10 mouse cellular contexts compared by ENCODE assay signal in the genomic region with DNA sequence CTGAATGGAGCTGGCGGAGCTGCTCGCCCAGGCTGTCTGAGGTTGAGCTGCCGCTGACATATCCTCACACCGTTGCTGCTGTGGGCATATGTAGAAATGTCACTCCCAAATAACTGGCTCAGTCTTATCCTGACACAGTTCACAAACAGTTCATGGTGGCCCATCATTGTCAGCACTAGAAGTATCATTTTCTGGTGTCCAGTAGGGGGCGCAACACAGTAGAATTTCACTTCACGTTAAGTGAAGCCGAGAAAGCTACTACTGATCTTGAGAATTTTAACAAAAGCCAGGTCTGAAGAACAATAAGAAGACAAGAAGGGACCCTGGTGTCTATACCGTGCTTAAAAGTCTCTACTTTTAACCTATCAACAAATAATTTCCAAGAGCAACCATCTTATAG. TPM values are rescaled to one million over a fixed set of nuclear protein-coding genes. Genes with fewer than 3 reads are reported as not detected.
DNase-seq lines count a peak whose midpoint lies in the region; ATAC-seq and TF ChIP-seq lines count a peak whose summit lies in the region.
"Had no signal": no experiment of that assay in that cellular context is flagged by ENCODE, and none has a peak within 500 bp of the region (broad histone marks: within the 10 kb centered on the region; RNA-seq: fewer than 3 reads in every experiment).

No protein-coding gene starts in this region.

- no peaks in the 10 kb centered on the region for H3K9me3 ChIP-seq in intestine, postnatal 0 days (ENCODE audit: control insufficient read depth)
- no peaks in the 10 kb centered on the region for H3K9me3 ChIP-seq in intestine, embryonic 16.5 days (ENCODE audit: control insufficient read depth, low read length)
- H3K9me3 ChIP-seq: hindbrain, embryonic 13.5 days; midbrain, embryonic 12.5 days had no signal

- no peak for DNase-seq in cerebellum, adult 2 months
- DNase-seq in cerebellum, adult 8-10 months: no peak
- DNase-seq in right cerebral cortex, postnatal 14 days: peak; percentile 57
- DNase-seq in right cerebral cortex, postnatal 10 days (ENCODE audit: low spot score in 2 of 2): no peak
- peak; percentile 65 for DNase-seq in testis, postnatal 10 days (ENCODE audit: low spot score)
- no peak for DNase-seq in right cerebral cortex, adult 18-20 months

- TF ChIP-seq CTCF in cerebellum, adult 2 months (IDR thresholded peaks at IDR 0.05; ENCODE audit: borderline replicate concordance, insufficient read depth, low read depth, low read length): 0 out of 2 replicates have a peak, but pooled peaks have one; percentile 16
- peak; percentile 53 for TF ChIP-seq CTCF in intestine, postnatal 0 days (IDR thresholded peaks at IDR 0.05; ENCODE audit: low read depth)

- no peak overlapping the region for H3K4me2 ChIP-seq in intestine, postnatal 0 days (replicated peaks; ENCODE audit: low read depth)
- H3K4me2 ChIP-seq in intestine, embryonic 16.5 days (ENCODE audit: low read depth, low read length): no peak overlapping the region
- H3K4me2 ChIP-seq: hindbrain, embryonic 13.5 days; midbrain, embryonic 12.5 days had no signal

- H3K4me1 ChIP-seq in cerebellum, adult 2 months (ENCODE audit: control insufficient read depth, insufficient read depth, low read length): peaks cover 7% of the 10 kb centered on the region; the same call in 1 of the 2 replicates
- no peaks in the 10 kb centered on the region for H3K4me1 ChIP-seq in intestine, postnatal 0 days (replicated peaks; ENCODE audit: control insufficient read depth, insufficient read depth, low read length)
- no peaks in the 10 kb centered on the region for H3K4me1 ChIP-seq in intestine, embryonic 16.5 days (ENCODE audit: control insufficient read depth, insufficient read depth, low read length)
- H3K4me1 ChIP-seq: hindbrain, embryonic 13.5 days; midbrain, embryonic 12.5 days had no signal

- no peak overlapping the region for H3K27ac ChIP-seq in cerebellum, adult 2 months (ENCODE audit: insufficient read depth, low read length)
- no peak overlapping the region for H3K27ac ChIP-seq in intestine, postnatal 0 days (ENCODE audit: low read depth, low read length)
- H3K27ac ChIP-seq in intestine, embryonic 16.5 days (ENCODE audit: low read length): no peak overlapping the region
- H3K27ac ChIP-seq: hindbrain, embryonic 13.5 days; midbrain, embryonic 12.5 days had no signal

- ATAC-seq in intestine, postnatal 0 days: no peak
- ATAC-seq in intestine, embryonic 16.5 days: no peak

- H3K4me3 ChIP-seq in cerebellum, adult 2 months (replicated peaks; ENCODE audit: insufficient read depth, low read depth, low read length): no peak overlapping the region
- H3K4me3 ChIP-seq in intestine, postnatal 0 days (ENCODE audit: low read depth, low read length): no peak overlapping the region
- no peak overlapping the region for H3K4me3 ChIP-seq in intestine, embryonic 16.5 days (ENCODE audit: low read length)
- H3K4me3 ChIP-seq: hindbrain, embryonic 13.5 days; midbrain, embryonic 12.5 days had no signal

- no peaks in the 10 kb centered on the region for H3K27me3 ChIP-seq in cerebellum, adult 2 months (ENCODE audit: control insufficient read depth, insufficient read depth, low read length)
- H3K27me3 ChIP-seq in intestine, postnatal 0 days (replicated peaks; ENCODE audit: control insufficient read depth, insufficient read depth, low read length): no peaks in the 10 kb centered on the region
- no peaks in the 10 kb centered on the region for H3K27me3 ChIP-seq in intestine, embryonic 16.5 days (replicated peaks; ENCODE audit: control insufficient read depth, insufficient read depth, low read length)
- H3K27me3 ChIP-seq: hindbrain, embryonic 13.5 days; midbrain, embryonic 12.5 days had no signal

- H3K9ac ChIP-seq in intestine, postnatal 0 days (ENCODE audit: low read depth, low read length): no peak overlapping the region
- no peak overlapping the region for H3K9ac ChIP-seq in intestine, embryonic 16.5 days (ENCODE audit: low read depth, low read length)
- H3K9ac ChIP-seq: hindbrain, embryonic 13.5 days; midbrain, embryonic 12.5 days had no signal

- 96% methylated on average over 8 of the region's 8 CpGs for WGBS in cerebellum, adult 2 months
- WGBS in intestine, postnatal 0 days: 95% methylated on average over 8 of the region's 8 CpGs
- WGBS in intestine, embryonic 16.5 days: 95% methylated on average over 8 of the region's 8 CpGs

- no peak for TF ChIP-seq POLR2A in cerebellum, adult 2 months (IDR thresholded peaks at IDR 0.05; ENCODE audit: borderline replicate concordance, insufficient read depth, low read length)

- peaks cover 34% of the 10 kb centered on the region for H3K36me3 ChIP-seq in intestine, postnatal 0 days (ENCODE audit: control insufficient read depth, insufficient read depth)
- peaks cover 13% of the 10 kb centered on the region for H3K36me3 ChIP-seq in intestine, embryonic 16.5 days (ENCODE audit: control insufficient read depth, insufficient read depth, low read length)

RNA-seq across cellular contexts. Expression of gene Pkd2, which starts 13.1 kb away (rescaled TPM):
- 34.8 and 37.1 TPM in 2 replicates for polyA plus RNA-seq in cerebellum, adult 2 months (2012; rRNA removed)
- polyA plus RNA-seq in intestine, postnatal 0 days (2015; fragmentation: Nextera tagmentation; extraction: Ambion mirVana): 4.5 TPM in 2 replicates
- 6.4 and 6.6 TPM in 2 replicates for polyA plus RNA-seq in intestine, embryonic 16.5 days (2015; fragmentation: Nextera tagmentation; extraction: Ambion mirVana)

RNA-seq across cellular contexts. Expression of gene BC005561, which starts 35.8 kb away (rescaled TPM):
- 4.3 and 4.9 TPM in 2 replicates for polyA plus RNA-seq in cerebellum, adult 2 months (2012; rRNA removed)
- polyA plus RNA-seq in intestine, postnatal 0 days (2015; fragmentation: Nextera tagmentation; extraction: Ambion mirVana): 4.3 and 5.4 TPM in 2 replicates
- 6.3 and 7.1 TPM in 2 replicates for polyA plus RNA-seq in intestine, embryonic 16.5 days (2015; fragmentation: Nextera tagmentation; extraction: Ambion mirVana)

RNA-seq across cellular contexts. Expression of gene Spp1, which starts 37.5 kb away (rescaled TPM):
- polyA plus RNA-seq in cerebellum, adult 2 months (2012; rRNA removed): 121 and 154 TPM in 2 replicates
- 10.1 and 12.0 TPM in 2 replicates for polyA plus RNA-seq in intestine, postnatal 0 days (2015; fragmentation: Nextera tagmentation; extraction: Ambion mirVana)
- 42.5 and 46.6 TPM in 2 replicates for polyA plus RNA-seq in intestine, embryonic 16.5 days (2015; fragmentation: Nextera tagmentation; extraction: Ambion mirVana)

Comparison
In these comparisons a context has a peak if more than half of its experiments do, and no peak if none do; other contexts are left out.
1. DNase-seq: peak in right cerebral cortex, postnatal 14 days (single experiment) and testis, postnatal 10 days (single experiment); none in cerebellum, adult 2 months (0 of 2), cerebellum, adult 8-10 months (single experiment), right cerebral cortex, postnatal 10 days (0 of 2) and right cerebral cortex, adult 18-20 months (single experiment).